Mouse (Mus musculus) mouse trophoblast stem cell (cell line): ENCODE results near the gene Hhex.

ENCODE experiments used
- in situ Hi-C, 2 experiments: fragments of 300-500 bp; cut with MseI, MboI; formaldehyde crosslinking; loops; 2 replicates in 1 of 2; 3 replicates in 1 of 2; pipeline ENCODE4 v1.15.1; 2025

Hhex gene

GRCm38 (mm10) chr19:37449246-37449645, 14.6 kb downstream of the Hhex start:
- in situ Hi-C loops = no loop called here

GRCm38 (mm10) chr19:37455528-37455927, 20.9 kb downstream of the Hhex start:
- in situ Hi-C loops = no loop called here

GRCm38 (mm10) chr19:37455961-37456360, 21.4 kb downstream of the Hhex start:
- in situ Hi-C loops = no loop called here

- in situ Hi-C loops = no loop called here
Observed at GRCm38 (mm10) chr19:37458013-37458412, 23.4 kb downstream of the Hhex start.

- in situ Hi-C loops = no loop called here
Observed at GRCm38 (mm10) chr19:37466403-37466802, 31.8 kb downstream of the Hhex start.

- in situ Hi-C loops = no loop called here
Observed at GRCm38 (mm10) chr19:37466978-37467377, 32.4 kb downstream of the Hhex start.

- in situ Hi-C loops = no loop called here
Observed at GRCm38 (mm10) chr19:37468841-37469566, 34.4 kb downstream of the Hhex start.

- in situ Hi-C loops = no loop called here
Observed at GRCm38 (mm10) chr19:37471680-37472079, 37.1 kb downstream of the Hhex start.

- in situ Hi-C loops = no loop called here
Observed at GRCm38 (mm10) chr19:37472589-37472988, 38.0 kb downstream of the Hhex start.

- in situ Hi-C loops = no loop called here
Observed at GRCm38 (mm10) chr19:37481704-37482103, 47.1 kb downstream of the Hhex start.

GRCm38 (mm10) chr19:37482556-37483187, 48.1 kb downstream of the Hhex start:
- in situ Hi-C loops = no loop called here

GRCm38 (mm10) chr19:37484787-37485186, 50.2 kb downstream of the Hhex start:
- in situ Hi-C loops = no loop called here

GRCm38 (mm10) chr19:37486801-37487200, 52.2 kb downstream of the Hhex start:
- in situ Hi-C loops = no loop called here

- in situ Hi-C loops = no loop called here
Observed at GRCm38 (mm10) chr19:37487811-37488475, 53.3 kb downstream of the Hhex start.

- in situ Hi-C loops = no loop called here
Observed at GRCm38 (mm10) chr19:37488608-37489262, 54.1 kb downstream of the Hhex start.
